Mouse (Mus musculus) neural tube, embryonic 11.5 days (tissue): ENCODE data around the gene Cacnb3. TPM values are rescaled to one million over a fixed set of nuclear protein-coding genes. Genes with fewer than 3 reads are reported as not detected.

Source experiments
- polyA plus RNA-seq: library from polyadenylated mRNA; unstranded; fragments of >200 nt; fragmentation: Nextera tagmentation; extraction: Ambion mirVana; gene quantifications from 2 replicates; pipeline ENCODE4 v1.2.1, GENCODE M21; 2014

Cacnb3 gene
- polyA plus RNA-seq, 1 experiment from 2014 or later: 58.4 TPM

Other genes starting within 250 kb of the Cacnb3 start
- not detected in 2 replicates for gene Olfr283, start 249.9 kb upstream of the Cacnb3 start, polyA plus RNA-seq
- not detected in 2 replicates for gene Olfr282, start 199.6 kb upstream of the Cacnb3 start, polyA plus RNA-seq
- not detected in 2 replicates for gene Olfr281, start 178.3 kb upstream of the Cacnb3 start, polyA plus RNA-seq
- not detected in 2 replicates for gene OR5BS1P, start 160.9 kb upstream of the Cacnb3 start, polyA plus RNA-seq
- 0.45 TPM in 1 of 2 replicates, not detected in the other for gene Lalba, start 148.1 kb upstream of the Cacnb3 start, polyA plus RNA-seq
- gene Olfr279, start 138.4 kb upstream of the Cacnb3 start, polyA plus RNA-seq: not detected in 2 replicates
- 142 and 143 TPM in 2 replicates for gene Kansl2, start 96.6 kb upstream of the Cacnb3 start, polyA plus RNA-seq
- gene Ccnt1, start 59.9 kb upstream of the Cacnb3 start, polyA plus RNA-seq: 62.2 and 65.6 TPM in 2 replicates
- not detected in 2 replicates for gene 4930415O20Rik, start 59.8 kb upstream of the Cacnb3 start, polyA plus RNA-seq
- gene Adcy6, start 20.8 kb upstream of the Cacnb3 start, polyA plus RNA-seq: 11.4 and 12.7 TPM in 2 replicates
- 19.5 and 24.1 TPM in 2 replicates for gene Ddx23, start 32.1 kb downstream of the Cacnb3 start, polyA plus RNA-seq
- 5.2 and 5.3 TPM in 2 replicates for gene Rnd1, start 46.6 kb downstream of the Cacnb3 start, polyA plus RNA-seq
- gene Ccdc65, start 77.4 kb downstream of the Cacnb3 start, polyA plus RNA-seq: 0.70 and 0.96 TPM in 2 replicates
- 12.1 and 12.6 TPM in 2 replicates for gene Fkbp11, start 97.4 kb downstream of the Cacnb3 start, polyA plus RNA-seq
- gene Arf3, start 132.4 kb downstream of the Cacnb3 start, polyA plus RNA-seq: 42.0 and 44.0 TPM in 2 replicates
- 0.51 and 0.95 TPM in 2 replicates for gene Wnt10b, start 147.3 kb downstream of the Cacnb3 start, polyA plus RNA-seq
- gene Wnt1, start 159.0 kb downstream of the Cacnb3 start, polyA plus RNA-seq: 11.8 and 12.9 TPM in 2 replicates
- gene Ddn, start 178.7 kb downstream of the Cacnb3 start, polyA plus RNA-seq: 0.48 and 0.78 TPM in 2 replicates
- gene Prkag1, start 200.7 kb downstream of the Cacnb3 start, polyA plus RNA-seq: 73.1 and 74.0 TPM in 2 replicates
- 14.7 and 16.3 TPM in 2 replicates for gene Kmt2d, start 240.4 kb downstream of the Cacnb3 start, polyA plus RNA-seq